Mouse (Mus musculus): ENCODE results near the gene Msh5.

Msh5 gene

GRCm38 (mm10) chr17:35070556-35071229 is 24.1 kb upstream of the Msh5 start:
- no peak for DNase-seq (ENCODE audit: low spot score in 2 of 2)

DNA sequence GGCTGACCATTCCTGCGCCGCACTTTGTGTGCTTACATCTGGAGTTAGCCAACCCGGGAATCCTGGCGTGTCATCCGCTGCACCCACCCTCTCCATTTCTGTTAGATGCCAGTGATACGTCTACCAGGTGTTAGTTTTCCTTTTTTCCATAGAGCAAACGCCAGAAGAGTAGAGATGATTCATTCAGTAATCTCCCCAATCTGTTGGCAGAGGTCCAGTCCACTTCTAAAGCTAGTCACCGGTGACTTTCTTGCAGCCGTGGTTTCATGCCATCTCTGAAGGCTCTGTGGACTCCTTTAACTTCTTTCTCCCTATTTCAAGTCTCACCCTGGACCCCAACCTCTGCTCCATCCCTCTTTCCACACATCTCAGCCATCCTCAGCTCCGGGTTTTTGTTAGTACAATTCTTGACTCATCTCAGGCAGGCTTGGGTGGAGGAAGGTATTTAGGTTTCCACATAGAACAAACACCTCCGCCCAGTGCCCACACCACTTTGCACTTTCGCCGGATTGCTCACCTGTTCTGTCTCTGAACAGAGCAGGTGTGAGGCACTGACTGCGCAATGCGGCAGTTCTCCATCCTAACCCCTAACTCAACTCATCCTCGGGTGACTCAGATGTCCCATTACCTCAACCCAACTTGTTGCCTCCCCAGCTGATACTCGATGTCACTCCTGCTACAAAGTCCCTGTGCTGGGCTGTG is 21.8 kb upstream of the Msh5 start:
- no peak for DNase-seq (ENCODE audit: low spot score in 2 of 2)

- no peak for DNase-seq (ENCODE audit: low spot score in 2 of 2)
Measured at GRCm38 (mm10) chr17:35066084-35066483, 19.5 kb upstream of the Msh5 start, which contains the start of gene Mpig6b. Gene Mpig6b, minus strand, starts transcription at chr17:35066184.

DNA sequence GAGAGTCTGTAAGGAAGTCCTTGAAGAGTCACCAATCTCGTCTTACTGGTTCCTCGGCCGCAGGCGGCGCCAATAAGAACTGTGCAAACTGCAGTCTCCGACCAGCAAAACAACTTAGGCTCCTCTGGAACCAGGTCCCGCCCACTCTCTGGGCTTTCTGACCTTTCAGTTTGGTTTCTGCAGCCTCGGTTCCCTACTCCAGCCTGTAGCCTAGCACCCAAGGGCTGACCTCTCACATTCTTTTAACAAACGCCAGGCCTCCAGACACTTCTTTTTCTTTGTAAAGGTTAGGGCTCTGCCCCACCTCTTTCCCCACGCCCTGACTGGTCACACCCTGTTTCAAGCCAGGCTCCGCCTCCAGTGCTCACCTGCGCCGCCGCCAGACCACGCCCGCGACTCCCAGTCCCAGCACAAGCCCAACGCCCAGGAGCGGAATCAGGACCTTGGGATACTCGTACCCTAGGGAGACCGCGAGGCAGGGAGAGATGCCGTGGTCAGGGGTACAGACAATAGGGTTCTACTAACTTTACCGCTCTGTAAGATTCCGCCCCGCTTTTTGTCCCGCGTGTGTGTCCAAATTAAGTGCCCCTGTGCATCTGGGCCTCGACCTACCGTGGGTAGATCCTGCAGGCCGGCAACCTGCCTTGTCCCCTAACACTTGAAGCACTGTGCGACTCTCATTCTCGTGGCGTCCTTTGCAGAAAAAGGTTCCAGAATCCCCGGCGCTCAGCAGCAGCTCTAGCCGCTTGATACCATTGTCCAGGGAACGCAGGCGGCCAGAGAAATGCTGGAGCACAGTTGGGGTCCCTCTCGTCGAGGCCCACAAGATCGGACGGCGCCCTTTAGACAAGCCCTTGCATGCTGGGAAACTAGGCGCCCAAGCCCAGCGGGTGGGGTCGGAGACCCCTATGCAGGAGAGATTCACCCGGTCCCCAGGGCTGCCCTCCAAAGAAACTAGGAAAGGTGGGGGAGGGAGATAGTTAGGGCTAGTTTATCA is 18.7 kb upstream of the Msh5 start, which contains the start of gene Ly6g6c:
Gene Ly6g6c, plus strand, starts transcription at position 438 of the 997 bp plus-strand sequence.
- DNase-seq (ENCODE audit: low spot score in 2 of 2), result no peak

GRCm38 (mm10) chr17:35064378-35064877 is 17.9 kb upstream of the Msh5 start:
- no peak for DNase-seq (ENCODE audit: low spot score in 2 of 2)

DNA sequence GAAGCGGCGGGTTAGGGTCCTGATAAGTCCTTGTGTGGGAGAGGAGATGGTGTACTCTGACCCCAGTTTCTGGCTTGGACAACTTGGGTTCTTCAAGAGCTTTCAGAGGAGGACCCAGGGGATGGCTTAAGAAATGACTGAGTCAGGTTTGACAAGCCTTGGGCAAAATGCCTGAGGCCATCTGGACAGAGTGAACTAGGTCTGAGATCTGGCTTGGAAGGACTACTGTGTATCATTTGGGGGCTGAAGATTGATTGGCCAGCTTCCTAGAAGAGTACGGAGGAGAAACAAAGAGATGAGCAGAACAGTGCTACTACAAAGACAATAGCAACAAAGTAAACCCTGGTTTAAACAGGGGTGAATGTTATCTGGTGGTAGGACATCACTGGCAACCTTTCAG is 16.9 kb upstream of the Msh5 start:
- DNase-seq (ENCODE audit: low spot score in 2 of 2), result no peak

GRCm38 (mm10) chr17:35061299-35061698 is 14.8 kb upstream of the Msh5 start:
- DNase-seq (ENCODE audit: low spot score in 2 of 2), result no peak

- DNase-seq (ENCODE audit: low spot score in 2 of 2), result no peak
Measured at GRCm38 (mm10) chr17:35060737-35061297, 14.3 kb upstream of the Msh5 start.

- DNase-seq (ENCODE audit: low spot score in 2 of 2), result no peak
Measured at GRCm38 (mm10) chr17:35060071-35060470, 13.5 kb upstream of the Msh5 start.

- DNase-seq (ENCODE audit: low spot score in 2 of 2), result peak; percentile 76 to 84
Measured at GRCm38 (mm10) chr17:35058911-35059892, 12.7 kb upstream of the Msh5 start, which contains the start of gene Ddah2. Gene Ddah2, plus strand, starts transcription at chr17:35059035.

- no peak for DNase-seq (ENCODE audit: low spot score in 2 of 2)
Measured at GRCm38 (mm10) chr17:35058316-35058715, 11.8 kb upstream of the Msh5 start.

- DNase-seq (ENCODE audit: low spot score in 2 of 2), result no peak
Measured at GRCm38 (mm10) chr17:35057090-35057489, 10.5 kb upstream of the Msh5 start.

DNA sequence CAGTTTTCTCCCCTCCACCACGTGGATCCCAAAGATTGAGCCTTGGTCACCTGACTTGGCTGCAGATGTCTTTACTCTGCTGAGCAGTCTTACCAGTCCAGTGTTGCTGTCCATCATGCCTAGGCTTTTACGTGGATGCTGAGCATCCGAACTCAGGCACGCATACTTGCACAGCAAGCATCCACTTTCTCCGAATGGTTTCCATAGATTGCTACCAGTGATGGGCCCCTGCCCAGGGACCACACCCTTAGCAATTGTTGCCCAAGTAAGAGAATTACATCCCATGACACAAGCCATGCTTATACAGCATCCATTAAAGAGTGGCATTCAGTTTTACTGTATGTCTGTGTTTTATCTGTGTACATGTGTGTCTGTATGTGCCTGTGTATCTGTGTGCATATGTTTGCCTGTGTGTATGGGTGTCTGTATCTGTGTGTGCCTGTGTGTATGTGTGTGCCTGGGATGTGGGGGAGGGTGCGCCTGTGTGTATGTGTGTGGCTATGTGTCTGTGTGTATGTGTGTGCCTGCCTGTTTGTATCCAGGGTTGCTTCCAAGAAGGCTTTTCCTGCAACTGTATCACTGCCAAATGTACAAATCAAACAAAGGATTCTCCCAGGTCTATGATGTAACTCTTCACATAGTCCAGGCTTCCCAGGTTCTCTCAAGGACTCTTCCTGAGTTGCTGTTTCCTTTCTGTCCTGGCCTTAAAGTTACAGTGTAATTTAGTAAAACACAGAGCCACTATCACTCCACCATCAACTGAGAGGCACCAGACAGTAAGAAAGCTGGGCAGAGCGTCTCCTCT is 9.3 kb upstream of the Msh5 start:
- DNase-seq (ENCODE audit: low spot score in 2 of 2), result no peak

DNA sequence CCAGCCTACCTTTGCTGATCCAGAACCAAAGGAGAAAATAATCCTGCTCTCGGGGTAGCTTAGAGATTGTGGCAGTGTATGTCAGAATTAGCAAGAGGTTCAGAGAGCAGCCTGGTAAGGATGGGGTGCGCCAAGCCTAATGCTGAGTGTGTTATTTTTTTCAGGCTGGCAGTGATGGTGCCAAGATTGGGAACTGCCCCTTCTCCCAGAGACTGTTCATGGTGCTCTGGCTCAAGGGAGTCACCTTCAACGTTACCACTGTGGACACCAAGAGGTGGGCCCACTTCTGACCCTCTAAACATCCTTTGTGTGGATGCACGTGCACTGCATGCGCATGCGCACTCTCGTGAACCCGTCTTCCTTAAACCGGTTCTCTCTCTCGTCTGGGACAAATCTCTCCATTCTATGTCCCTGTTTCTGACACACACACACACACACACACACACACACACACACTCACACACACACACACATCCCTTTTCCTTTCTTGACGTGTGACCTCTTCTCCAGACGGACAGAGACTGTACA is 5.8 kb upstream of the Msh5 start:
- DNase-seq (ENCODE audit: low spot score in 2 of 2), result no peak

DNA sequence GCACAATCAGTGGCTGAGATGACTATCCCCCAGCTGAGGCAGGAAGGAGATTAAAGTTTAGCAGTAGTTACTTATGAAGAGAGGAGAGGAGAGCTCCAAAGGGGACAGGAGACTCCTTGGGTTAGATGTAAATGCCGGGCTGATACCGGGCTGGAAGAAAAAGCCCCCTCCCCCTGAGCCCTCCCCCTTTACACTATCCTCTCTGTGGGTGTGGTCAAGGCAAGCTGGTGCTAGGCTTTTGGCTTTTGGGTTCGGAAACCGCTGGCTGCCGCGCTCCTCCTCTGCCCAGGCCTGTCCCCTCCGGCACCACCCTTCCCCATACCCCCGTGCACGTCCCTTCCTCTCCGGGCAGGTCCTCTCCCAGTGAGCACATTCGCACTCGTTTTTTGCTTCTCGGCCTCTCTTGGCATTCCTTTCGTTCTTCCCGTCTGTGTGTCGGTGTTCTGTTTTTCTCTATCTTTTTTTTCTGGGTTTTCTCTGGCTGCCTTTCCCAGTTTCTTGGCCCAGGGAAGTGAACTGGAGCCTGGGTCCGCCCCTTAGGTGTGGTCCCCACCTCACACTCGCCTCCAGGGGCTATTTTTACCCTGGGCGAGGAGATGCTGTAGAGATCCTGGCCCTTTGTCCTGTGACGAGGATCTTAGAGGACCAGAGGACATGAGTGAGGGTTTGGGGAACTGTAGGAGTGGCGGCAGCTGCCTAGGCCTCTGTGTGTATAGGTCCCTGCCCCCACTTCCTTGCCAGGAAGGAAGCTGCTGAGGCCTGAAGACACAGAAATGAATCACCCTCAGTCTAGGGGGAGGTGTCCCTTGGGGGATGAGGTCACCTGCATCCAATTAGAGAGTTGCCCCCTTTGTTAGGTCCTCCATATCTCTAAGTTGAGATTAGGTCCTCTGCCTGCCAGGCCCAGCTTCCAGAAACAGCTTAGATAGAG is 4.9 kb upstream of the Msh5 start:
- DNase-seq (ENCODE audit: low spot score in 2 of 2), result peak in 1 of 2 experiments; percentile 42

- peak in 1 of 2 experiments; percentile 38 for DNase-seq (ENCODE audit: low spot score in 2 of 2)
Measured at GRCm38 (mm10) chr17:35050126-35050750, 3.7 kb upstream of the Msh5 start.

DNA sequence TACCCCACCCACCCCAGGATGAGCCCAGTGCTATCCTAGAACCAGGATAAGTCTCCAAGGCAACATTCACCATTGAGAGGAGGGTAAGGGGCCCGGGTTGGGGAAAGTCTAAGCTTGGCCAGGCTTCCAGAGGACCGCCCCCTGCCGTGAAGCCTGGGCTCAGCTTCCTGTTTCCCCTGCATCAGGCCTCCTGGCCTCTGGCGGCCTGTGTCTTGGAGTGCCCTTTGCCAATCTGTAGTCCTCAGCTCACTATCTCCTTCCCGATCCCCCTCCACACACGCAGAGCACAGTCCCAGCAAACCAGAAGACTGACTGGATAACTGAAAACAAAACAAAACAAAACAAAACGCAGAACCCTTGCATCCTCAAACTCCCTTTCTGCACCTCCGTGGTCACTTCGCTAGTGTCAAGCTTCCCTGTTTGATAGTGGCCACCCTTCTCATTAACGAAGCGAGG is 3.0 kb upstream of the Msh5 start, which contains the start of gene Clic1:
Gene Clic1, plus strand, starts transcription at position 406 of the 456 bp plus-strand sequence.
- DNase-seq (ENCODE audit: low spot score in 2 of 2), result no peak
